Mouse (Mus musculus): ENCODE data around the gene Ddx54.

The Ddx54 gene

DNA sequence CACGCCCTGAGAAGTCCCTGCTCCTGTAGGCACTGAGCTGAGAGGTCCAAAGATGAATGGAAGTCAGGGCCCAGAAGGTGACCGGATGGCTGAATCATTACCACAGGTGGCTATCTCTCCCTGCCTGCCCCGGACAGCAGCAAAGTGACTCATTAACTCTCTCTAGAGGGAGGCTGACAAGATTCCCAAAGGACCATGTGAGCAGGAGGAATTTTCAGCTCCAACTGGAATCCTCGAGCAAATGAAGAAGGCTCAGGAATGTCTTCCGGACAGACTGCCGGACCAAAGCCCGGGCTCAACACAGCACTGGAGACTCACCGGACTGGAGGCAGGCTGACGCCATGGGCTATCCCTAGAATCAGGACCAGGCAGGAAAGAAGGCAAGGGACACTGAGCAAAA, 30.5 kb upstream of the Ddx54 start:
- DNase-seq (ENCODE audit: low spot score in 2 of 2), result no peak

DNA sequence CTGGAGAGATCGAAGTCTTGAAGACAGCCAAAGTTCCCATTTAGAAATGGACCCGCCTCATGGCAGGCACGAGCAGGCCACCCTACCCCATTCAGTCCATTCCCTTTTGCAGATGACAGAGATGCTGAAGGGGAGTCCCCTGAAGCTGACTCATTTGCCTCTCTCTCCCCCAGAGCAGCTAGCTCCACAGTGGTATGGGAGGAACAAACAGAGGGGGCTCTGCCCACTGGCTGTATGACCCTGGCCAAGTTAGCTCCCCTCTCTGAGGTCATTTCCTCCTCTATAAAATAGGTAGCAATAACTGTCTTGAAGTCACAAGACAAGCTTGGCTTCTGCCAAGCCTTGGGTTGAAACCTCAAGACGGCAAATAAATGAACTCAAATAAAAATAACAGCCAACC, 29.0 kb upstream of the Ddx54 start:
- DNase-seq (ENCODE audit: low spot score in 2 of 2), result no peak

GRCm38 (mm10) chr5:120584968-120585367, 27.6 kb upstream of the Ddx54 start:
- DNase-seq (ENCODE audit: low spot score in 2 of 2), result no peak

GRCm38 (mm10) chr5:120586741-120587615, 25.6 kb upstream of the Ddx54 start:
- peak in 1 of 2 experiments; percentile 37 for DNase-seq (ENCODE audit: low spot score in 2 of 2)

DNA sequence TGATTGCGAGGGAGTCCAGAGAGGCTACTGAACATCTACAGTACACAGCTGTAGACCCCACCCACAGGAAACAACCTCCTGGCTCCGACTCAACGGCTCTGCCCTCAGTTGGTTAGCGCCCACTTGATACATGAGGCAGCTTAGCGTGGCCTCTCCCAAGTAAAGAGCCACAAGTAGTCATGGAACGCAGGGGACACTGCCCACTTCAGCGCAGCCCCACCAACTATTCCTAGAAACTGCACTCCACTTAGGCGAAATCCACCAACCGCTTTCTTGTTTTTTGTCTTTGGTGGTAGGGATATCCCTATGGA, 25.0 kb upstream of the Ddx54 start:
- peak; percentile 51 to 54 for DNase-seq (ENCODE audit: low spot score in 2 of 2)

DNA sequence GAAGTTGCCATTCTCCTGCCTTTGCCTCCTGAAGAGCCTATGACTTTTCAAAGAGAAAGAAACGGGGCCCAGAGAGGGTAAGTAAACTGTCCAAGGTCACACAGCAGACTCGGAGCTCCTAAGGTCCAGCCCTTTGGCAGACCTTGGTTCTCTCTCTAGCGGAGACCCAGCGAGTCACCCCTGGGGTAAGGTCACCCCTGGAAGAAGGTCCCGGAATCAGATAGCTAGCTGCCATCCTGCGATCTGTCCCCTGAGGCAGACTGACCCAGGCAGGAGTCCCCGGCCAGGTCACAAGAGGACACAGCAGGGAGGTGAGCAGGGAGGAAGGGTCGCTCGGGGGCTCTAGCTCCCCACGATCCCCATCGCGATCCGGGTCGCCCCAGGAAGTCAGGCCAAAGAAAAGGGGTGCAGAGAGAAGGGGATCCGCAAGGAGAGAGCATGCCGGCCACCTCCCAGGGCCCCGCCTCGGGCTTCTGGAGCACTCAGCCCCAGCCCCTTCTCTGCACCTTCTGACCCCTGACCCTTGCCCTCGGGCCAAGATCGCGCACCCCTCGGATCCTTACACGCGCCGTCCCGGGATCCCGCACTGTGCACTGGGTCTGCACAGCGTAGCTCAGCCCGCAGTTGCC, 24.5 kb upstream of the Ddx54 start:
- no peak for DNase-seq (ENCODE audit: low spot score in 2 of 2)

DNA sequence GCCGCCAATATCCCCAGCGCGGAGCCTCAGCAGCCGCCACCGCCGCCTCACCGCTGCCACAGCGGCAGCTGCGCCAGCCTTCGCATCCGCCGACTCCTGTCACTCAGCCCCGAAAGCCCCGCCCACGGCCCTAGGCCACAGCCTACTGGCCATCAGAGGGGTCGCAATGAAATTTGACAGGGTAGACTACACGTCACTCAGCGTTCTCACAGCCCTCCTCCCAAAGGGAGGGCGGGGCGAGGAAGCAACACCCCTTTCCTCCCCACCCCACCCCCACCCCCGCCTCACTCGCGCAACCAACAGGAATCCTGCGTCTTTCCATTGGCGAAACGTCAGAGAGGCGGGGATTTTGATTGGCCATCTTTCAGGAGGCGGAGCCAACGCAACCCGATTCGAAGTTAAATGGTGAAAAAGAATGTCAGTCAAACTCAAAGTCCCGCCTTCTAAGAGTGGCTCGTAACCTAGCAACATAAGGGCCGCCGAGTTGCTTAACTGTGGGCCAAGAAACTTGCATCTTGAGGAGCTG, 23.9 kb upstream of the Ddx54 start, which contains the start of the genes Tpcn1 and Iqcd:
TSS of gene Tpcn1 (minus strand) at position 105 of the 526 bp plus-strand sequence.
TSS of gene Iqcd (plus strand) at position 448 of the 526 bp plus-strand sequence.
- peak; percentile 98 to 99 for DNase-seq (ENCODE audit: low spot score in 2 of 2)

- DNase-seq (ENCODE audit: low spot score in 2 of 2), result no peak
Measured at GRCm38 (mm10) chr5:120590356-120591010, 22.1 kb upstream of the Ddx54 start.

GRCm38 (mm10) chr5:120592141-120592540, 20.4 kb upstream of the Ddx54 start:
- no peak for DNase-seq (ENCODE audit: low spot score in 2 of 2)

DNA sequence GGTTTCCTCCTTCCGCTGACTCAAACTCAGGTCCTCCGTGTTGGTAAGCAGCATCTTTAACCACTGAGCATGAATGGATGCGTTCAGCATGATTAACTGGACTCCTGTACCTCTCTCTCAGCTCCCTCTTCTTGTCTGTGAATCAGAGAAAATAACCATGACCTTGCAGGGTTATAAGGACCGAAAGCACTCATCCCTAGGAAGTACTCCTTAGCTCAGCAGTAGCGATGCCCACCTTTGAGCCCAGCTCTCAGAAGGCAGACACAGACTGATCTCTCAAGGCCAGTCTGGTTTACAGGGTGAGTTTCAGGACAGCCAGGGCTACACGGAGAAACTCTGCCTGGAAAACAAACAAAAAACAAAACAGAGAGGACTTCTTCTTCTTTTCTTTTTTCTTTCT, 18.1 kb upstream of the Ddx54 start:
- no peak for DNase-seq (ENCODE audit: low spot score in 2 of 2)

- no peak for DNase-seq (ENCODE audit: low spot score in 2 of 2)
Measured at GRCm38 (mm10) chr5:120599625-120600024, 12.9 kb upstream of the Ddx54 start.

- DNase-seq (ENCODE audit: low spot score in 2 of 2), result no peak
Measured at GRCm38 (mm10) chr5:120600946-120601668, 11.4 kb upstream of the Ddx54 start.

DNA sequence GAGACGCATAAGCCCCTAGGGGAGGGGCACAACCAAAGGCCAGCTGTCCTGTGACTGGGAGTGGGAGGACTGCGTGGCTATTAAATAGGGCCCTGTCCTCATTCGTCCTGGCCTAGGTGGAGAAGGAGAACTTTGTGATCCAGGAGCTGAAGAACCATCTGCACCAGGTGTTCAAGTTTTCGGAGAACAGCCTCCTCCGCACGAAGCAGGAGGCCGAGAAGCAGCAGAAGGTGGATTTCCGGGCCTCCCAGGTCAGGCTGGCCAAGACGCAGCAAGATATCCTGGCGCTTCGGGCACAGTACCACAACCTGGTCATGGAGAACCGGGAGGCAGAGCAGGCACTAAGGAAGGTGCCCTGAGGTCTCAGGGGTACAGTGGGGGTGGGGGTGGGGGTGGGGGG, 10.3 kb upstream of the Ddx54 start:
- DNase-seq (ENCODE audit: low spot score in 2 of 2), result no peak

GRCm38 (mm10) chr5:120603515-120603914, 9.0 kb upstream of the Ddx54 start:
- DNase-seq (ENCODE audit: low spot score in 2 of 2), result no peak

- DNase-seq (ENCODE audit: low spot score in 2 of 2), result peak; percentile 75 to 85
Measured at GRCm38 (mm10) chr5:120604839-120605238, 7.7 kb upstream of the Ddx54 start.

GRCm38 (mm10) chr5:120605241-120605661, 7.3 kb upstream of the Ddx54 start:
- no peak for DNase-seq (ENCODE audit: low spot score in 2 of 2)

DNA sequence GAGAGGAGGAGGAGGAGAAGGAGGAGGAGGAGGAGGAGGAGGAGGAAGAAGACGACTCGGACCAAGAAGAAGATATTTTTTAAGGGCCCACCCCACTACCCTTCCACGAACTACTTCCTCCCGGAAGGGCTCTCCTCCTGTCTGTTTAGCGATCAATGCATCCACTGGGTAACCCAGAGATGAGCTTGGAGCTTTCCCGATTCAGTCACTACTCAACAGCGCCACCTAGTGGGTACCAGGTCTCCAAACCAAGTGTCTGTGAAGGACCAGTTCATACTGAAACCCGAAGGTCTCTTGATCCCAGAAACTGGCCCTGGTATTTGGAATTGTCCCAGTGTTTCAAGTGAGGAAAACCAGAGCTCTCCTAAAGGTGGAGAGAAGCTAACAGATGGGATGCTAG, 6.9 kb upstream of the Ddx54 start:
- peak; percentile 71 to 85 for DNase-seq (ENCODE audit: low spot score in 2 of 2)

- no peak for DNase-seq (ENCODE audit: low spot score in 2 of 2)
Measured at GRCm38 (mm10) chr5:120606590-120607200, 5.8 kb upstream of the Ddx54 start.

DNA sequence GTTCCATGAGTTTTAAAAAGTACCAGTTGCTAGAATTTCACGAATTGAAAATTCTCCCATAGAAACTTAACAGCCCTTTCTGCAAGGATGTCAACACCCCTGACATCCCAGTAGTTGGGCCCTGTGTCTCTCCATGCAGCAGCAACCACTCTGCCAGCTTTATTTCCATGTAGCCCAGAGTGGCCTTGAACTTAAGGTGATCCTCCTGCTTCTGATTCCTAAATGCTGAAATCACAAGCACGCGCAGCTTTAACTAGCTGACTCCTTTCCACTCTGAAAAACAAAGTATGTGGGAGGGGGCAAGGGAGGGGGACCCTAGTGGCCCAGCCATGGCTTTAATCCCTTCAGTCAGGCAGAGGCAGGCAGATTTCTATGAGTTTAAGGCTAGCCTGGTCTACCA, 5.2 kb upstream of the Ddx54 start:
- no peak for DNase-seq (ENCODE audit: low spot score in 2 of 2)

DNA sequence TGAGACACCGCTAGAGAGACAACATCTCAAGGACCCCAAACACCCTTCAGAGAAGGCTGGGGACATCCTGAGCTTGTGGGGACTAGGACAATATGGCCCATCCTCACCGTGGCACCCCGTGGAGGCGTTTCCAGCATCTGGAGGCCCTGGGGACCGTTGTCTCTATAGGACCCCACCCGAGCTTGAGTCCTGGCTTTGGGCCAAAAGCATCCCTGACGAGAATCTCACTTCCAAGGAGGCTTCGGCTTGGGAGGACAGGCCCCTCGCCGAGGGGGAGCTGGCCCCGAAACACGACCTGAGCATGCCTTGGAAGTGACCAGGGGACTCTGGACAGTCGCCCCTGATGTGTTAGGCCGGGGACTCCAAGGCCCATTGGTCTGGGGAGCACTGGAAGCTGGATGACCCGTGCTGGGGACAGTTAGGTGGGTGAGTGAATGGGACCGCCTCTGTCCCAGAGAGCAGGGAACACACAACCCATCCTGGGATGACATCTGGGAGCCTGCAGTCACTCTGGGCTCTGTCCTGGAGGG, 3.2 kb upstream of the Ddx54 start:
- DNase-seq (ENCODE audit: low spot score in 2 of 2), result no peak

GRCm38 (mm10) chr5:120610906-120611305, 1.6 kb upstream of the Ddx54 start:
- DNase-seq (ENCODE audit: low spot score in 2 of 2), result no peak

Data from spleen, postnatal 14 days (tissue).